Mouse (Mus musculus): ENCODE measurements around the gene Asic2.

GRCm38 (mm10) chr11:81146574-81147157 is 821.6 kb downstream of the Asic2 start:
- TF ChIP-seq CTCF (IDR thresholded peaks at IDR 0.05; ENCODE audit: borderline replicate concordance, insufficient read depth, low read length), result no peak
- no peak for TF ChIP-seq POLR2A (IDR thresholded peaks at IDR 0.05; ENCODE audit: low read depth, low read length)

Measured in embryonic fibroblast, embryonic 13.5 days (primary cell).